Mouse (Mus musculus): ENCODE measurements at regions not wholly inside any gene's neighbourhood (a gene's known extent, or its start where the extent isn't known, plus 50 kb on each side); places are given as distances from the start of the nearest gene placed in this dataset.

DNA sequence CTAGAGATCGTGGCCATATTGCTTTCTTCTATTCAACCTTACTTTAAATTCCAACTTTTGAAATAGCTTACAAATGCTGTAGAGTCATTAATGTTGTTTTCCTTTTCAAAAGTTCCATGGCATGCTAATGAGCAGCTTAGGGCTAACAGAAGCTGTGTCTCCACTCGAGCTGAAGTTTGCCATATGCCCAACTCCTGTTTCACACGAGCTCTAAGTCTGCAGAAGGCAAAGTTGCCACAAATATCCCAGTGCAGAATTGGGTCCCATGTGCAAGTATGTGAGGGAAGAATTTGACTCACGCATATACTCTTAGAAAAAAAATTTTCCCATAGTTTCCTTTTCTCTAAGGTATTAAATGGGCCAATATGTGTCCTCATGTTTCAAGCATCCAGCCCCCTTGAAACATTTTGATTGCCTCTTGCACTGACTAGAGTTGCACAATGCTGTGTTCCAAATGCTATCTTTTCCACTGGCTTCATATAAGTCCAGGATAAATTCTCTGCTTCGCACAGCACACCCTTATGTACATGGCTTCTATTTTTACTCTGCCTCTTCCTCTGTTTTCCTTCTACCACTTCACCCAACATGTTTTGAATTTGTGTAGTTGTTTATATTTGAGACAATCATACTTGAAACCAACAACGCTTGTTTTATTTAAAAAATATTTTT is 178.9 kb downstream of the Pax3 start:
- Histone ChIP-seq H3K79me2 (ENCODE audit: control insufficient read depth, insufficient read depth) (no peaks in the 10 kb centered on the region), H3K36me3 (ENCODE audit: control insufficient read depth, insufficient read depth) (no peaks in the 10 kb centered on the region), H3ac (ENCODE audit: control insufficient read depth, insufficient read length) (no peak overlapping the region), H3K27me3 (ENCODE audit: control insufficient read depth, insufficient read depth, insufficient read length) (no peaks in the 10 kb centered on the region), H3K4me3 (no peak overlapping the region), H3K4me2 (ENCODE audit: low read depth) (no peak overlapping the region)
- TF ChIP-seq E2F4 (IDR thresholded peaks at IDR 0.05; ENCODE audit: insufficient read depth) (no peak), MYOD1 (IDR thresholded peaks at IDR 0.05; ENCODE audit: control insufficient read depth in 1 of 3, insufficient read length in 2 of 3, low read depth in 2 of 3) (no peak), POLR2AphosphoS2 (IDR thresholded peaks at IDR 0.05; ENCODE audit: insufficient read length, low read depth) (no peak), CEBPB (IDR thresholded peaks at IDR 0.05; ENCODE audit: insufficient read depth, poor library complexity, severe bottlenecking) (no peak), SRF (IDR thresholded peaks at IDR 0.05; ENCODE audit: control insufficient read depth, insufficient read length, low read depth) (no peak), MAX (IDR thresholded peaks at IDR 0.05; ENCODE audit: low read depth) (no peak)

- H3K4me2 ChIP-seq (ENCODE audit: low read depth), result no peak overlapping the region
- H3ac ChIP-seq (ENCODE audit: control insufficient read depth, insufficient read length), result no peak overlapping the region
- no peaks in the 10 kb centered on the region for H3K36me3 ChIP-seq (ENCODE audit: control insufficient read depth, insufficient read depth)
- H3K4me3 ChIP-seq, result no peak overlapping the region
- no peaks in the 10 kb centered on the region for H3K27me3 ChIP-seq (ENCODE audit: control insufficient read depth, insufficient read depth, insufficient read length)
- TF ChIP-seq REST (IDR thresholded peaks at IDR 0.05; ENCODE audit: insufficient read depth, insufficient read length), result no peak
- no peak for TF ChIP-seq MYOG (IDR thresholded peaks at IDR 0.05; ENCODE audit: control insufficient read depth in 1 of 3, insufficient read depth in 1 of 3, insufficient read length in 2 of 3, low read depth in 2 of 3)
- TF ChIP-seq MYOD1 (IDR thresholded peaks at IDR 0.05; ENCODE audit: control insufficient read depth in 1 of 3, insufficient read length in 2 of 3, low read depth in 2 of 3), result no peak
- no peak for TF ChIP-seq POLR2AphosphoS2 (IDR thresholded peaks at IDR 0.05; ENCODE audit: insufficient read length, low read depth)
- no peak for TF ChIP-seq CEBPB (IDR thresholded peaks at IDR 0.05; ENCODE audit: insufficient read depth, poor library complexity, severe bottlenecking)
- TF ChIP-seq TCF3 (IDR thresholded peaks at IDR 0.05; ENCODE audit: insufficient read length, low read depth), result no peak
- no peak for TF ChIP-seq USF1 (IDR thresholded peaks at IDR 0.05; ENCODE audit: low read depth)
- TF ChIP-seq SRF (IDR thresholded peaks at IDR 0.05; ENCODE audit: control insufficient read depth, insufficient read length, low read depth), result no peak
- H3K79me2 ChIP-seq (ENCODE audit: control insufficient read depth, insufficient read depth), result no peaks in the 10 kb centered on the region
These were observed 180.2 kb downstream of the Pax3 start for GRCm38 (mm10) chr1:78016541-78017267.

GRCm38 (mm10) chr1:78015999-78016398 is 180.9 kb downstream of the Pax3 start:
- no peak overlapping the region for H3K4me3 ChIP-seq
- no peaks in the 10 kb centered on the region for H3K27me3 ChIP-seq (ENCODE audit: control insufficient read depth, insufficient read depth, insufficient read length)
- H3ac ChIP-seq (ENCODE audit: control insufficient read depth, insufficient read length), result no peak overlapping the region
- no peaks in the 10 kb centered on the region for H3K36me3 ChIP-seq (ENCODE audit: control insufficient read depth, insufficient read depth)
- TF ChIP-seq POLR2AphosphoS2 (IDR thresholded peaks at IDR 0.05; ENCODE audit: insufficient read length, low read depth), result no peak
- no peak for TF ChIP-seq CEBPB (IDR thresholded peaks at IDR 0.05; ENCODE audit: insufficient read depth, poor library complexity, severe bottlenecking)
- no peak for TF ChIP-seq SRF (IDR thresholded peaks at IDR 0.05; ENCODE audit: control insufficient read depth, insufficient read length, low read depth)
- TF ChIP-seq E2F4 (IDR thresholded peaks at IDR 0.05; ENCODE audit: insufficient read depth), result no peak
- TF ChIP-seq MYOD1 (IDR thresholded peaks at IDR 0.05; ENCODE audit: control insufficient read depth in 1 of 3, insufficient read length in 2 of 3, low read depth in 2 of 3), result no peak
- TF ChIP-seq TCF12 (IDR thresholded peaks at IDR 0.05; ENCODE audit: insufficient read depth, poor library complexity, severe bottlenecking), result no peak
- no peak for TF ChIP-seq MAX (IDR thresholded peaks at IDR 0.05; ENCODE audit: low read depth)
- no peak for TF ChIP-seq TCF3 (IDR thresholded peaks at IDR 0.05; ENCODE audit: insufficient read length, low read depth)
- TF ChIP-seq USF1 (IDR thresholded peaks at IDR 0.05; ENCODE audit: low read depth), result no peak
- no peak for TF ChIP-seq REST (IDR thresholded peaks at IDR 0.05; ENCODE audit: insufficient read depth, insufficient read length)
- no peak for TF ChIP-seq POLR2A (IDR thresholded peaks at IDR 0.05; ENCODE audit: insufficient read length, low read depth)
- TF ChIP-seq MYOG (IDR thresholded peaks at IDR 0.05; ENCODE audit: control insufficient read depth in 1 of 3, insufficient read depth in 1 of 3, insufficient read length in 2 of 3, low read depth in 2 of 3), result no peak
- H3K4me2 ChIP-seq (ENCODE audit: low read depth), result no peak overlapping the region
- no peaks in the 10 kb centered on the region for H3K79me2 ChIP-seq (ENCODE audit: control insufficient read depth, insufficient read depth)

DNA sequence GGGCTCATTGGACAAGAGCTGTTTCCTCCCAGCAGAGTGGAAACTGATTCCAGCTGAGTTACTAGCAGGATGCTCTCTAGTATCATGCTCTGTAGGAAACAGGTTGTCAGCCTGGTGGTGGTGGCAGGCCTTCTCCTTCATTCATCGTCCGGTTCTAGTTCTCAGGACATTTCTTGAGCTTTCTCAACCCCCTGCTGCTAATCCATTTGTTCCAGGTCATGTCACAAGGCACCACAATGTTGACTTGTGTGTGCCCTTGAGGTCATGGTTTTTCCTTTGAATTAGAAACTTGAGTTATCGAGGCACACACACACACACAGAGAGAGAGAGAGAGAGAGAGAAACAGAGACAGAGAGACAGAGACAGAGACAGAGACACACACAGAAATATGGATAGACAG is 183.5 kb downstream of the Pax3 start:
- Histone ChIP-seq H3ac (ENCODE audit: control insufficient read depth, insufficient read length) (no peak overlapping the region), H3K79me2 (ENCODE audit: control insufficient read depth, insufficient read depth) (no peaks in the 10 kb centered on the region), H3K4me2 (ENCODE audit: low read depth) (no peak overlapping the region), H3K4me3 (no peak overlapping the region), H3K27me3 (ENCODE audit: control insufficient read depth, insufficient read depth, insufficient read length) (no peaks in the 10 kb centered on the region), H3K36me3 (ENCODE audit: control insufficient read depth, insufficient read depth) (no peaks in the 10 kb centered on the region)
- TF ChIP-seq POLR2AphosphoS2 (IDR thresholded peaks at IDR 0.05; ENCODE audit: insufficient read length, low read depth), result no peak
- no peak for TF ChIP-seq POLR2A (IDR thresholded peaks at IDR 0.05; ENCODE audit: insufficient read length, low read depth)
- no peak for TF ChIP-seq TCF12 (IDR thresholded peaks at IDR 0.05; ENCODE audit: insufficient read depth, poor library complexity, severe bottlenecking)
- TF ChIP-seq CEBPB (IDR thresholded peaks at IDR 0.05; ENCODE audit: insufficient read depth, poor library complexity, severe bottlenecking), result no peak
- no peak for TF ChIP-seq MAX (IDR thresholded peaks at IDR 0.05; ENCODE audit: low read depth)
- no peak for TF ChIP-seq SRF (IDR thresholded peaks at IDR 0.05; ENCODE audit: control insufficient read depth, insufficient read length, low read depth)
- TF ChIP-seq USF1 (IDR thresholded peaks at IDR 0.05; ENCODE audit: low read depth), result no peak
- TF ChIP-seq REST (IDR thresholded peaks at IDR 0.05; ENCODE audit: insufficient read depth, insufficient read length), result no peak

All from myocyte (in vitro differentiated cells).